Mouse (Mus musculus): ENCODE measurements around the gene Ino80.

DNA sequence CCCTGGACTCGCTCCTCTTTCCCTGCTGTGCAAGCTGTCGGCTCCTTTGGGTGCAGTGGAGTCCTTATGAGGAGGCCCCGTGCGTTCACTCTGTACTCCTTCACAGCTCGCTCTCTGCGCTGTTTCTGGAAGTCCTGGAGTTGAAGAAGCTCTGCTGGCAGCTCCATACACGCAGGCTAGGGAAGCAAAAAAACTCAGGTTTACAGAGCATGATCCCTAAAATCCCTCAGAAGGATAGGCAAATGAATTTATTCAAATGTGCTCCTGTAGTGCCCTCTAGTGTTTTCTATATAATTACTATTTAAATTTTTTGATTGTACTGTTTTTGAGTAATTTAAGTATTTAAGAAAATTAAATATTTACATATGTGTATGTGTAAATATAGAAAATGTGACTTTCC is 43.1 kb upstream of the Ino80 start:
- no peak for TF ChIP-seq ETS1 (conservative IDR thresholded peaks at IDR 0.05; ENCODE audit: low read depth, low read length)
- peak in 1 of 2 experiments; percentile 46; a peak in 2 of 4 replicates for TF ChIP-seq CTCF (conservative IDR thresholded peaks at IDR 0.05 in 1 of 2, IDR thresholded peaks at IDR 0.05 in 1 of 2; ENCODE audit: low read depth in 2 of 2, low read length in 2 of 2)
- no peak for TF ChIP-seq EP300 (IDR thresholded peaks at IDR 0.05; ENCODE audit: low read length)
